13 mouse cellular contexts compared by ENCODE assay signal in the genomic region with DNA sequence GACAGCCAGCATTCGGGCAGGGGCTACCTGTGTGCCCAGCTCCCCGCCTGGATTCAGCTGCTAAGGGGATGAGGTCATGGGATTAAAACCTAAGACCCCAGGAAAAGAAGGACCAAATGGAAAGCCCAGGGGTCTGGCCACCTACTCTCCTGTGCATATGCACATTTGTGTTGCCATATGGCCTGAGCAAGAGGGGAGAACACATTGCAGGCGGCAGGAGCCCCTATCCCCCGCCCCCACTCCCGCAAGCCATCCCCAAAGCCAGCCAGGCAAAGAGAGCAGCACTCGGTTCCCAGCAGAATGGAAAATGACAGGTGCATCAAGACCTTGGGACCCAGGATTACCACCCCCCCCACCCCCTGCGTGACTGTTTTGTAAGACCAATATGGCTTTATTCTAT. TPM values are rescaled to one million over a fixed set of nuclear protein-coding genes. Genes with fewer than 3 reads are reported as not detected.
DNase-seq lines count a peak whose midpoint lies in the region; ATAC-seq and TF ChIP-seq lines count a peak whose summit lies in the region.
"Had no signal": no experiment of that assay in that cellular context is flagged by ENCODE, and none has a peak within 500 bp of the region (broad histone marks: within the 10 kb centered on the region; RNA-seq: fewer than 3 reads in every experiment).

No protein-coding gene starts in this region.

- no peaks in the 10 kb centered on the region for H3K36me3 ChIP-seq in forebrain, embryonic 14.5 days (ENCODE audit: control insufficient read depth, insufficient read depth, low read length)
- H3K36me3 ChIP-seq: heart, embryonic 15.5 days had no signal

- peak overlapping the region; percentile 51 for H3K27ac ChIP-seq in cerebellum, adult 2 months (ENCODE audit: insufficient read depth, low read length)
- no peak overlapping the region for H3K27ac ChIP-seq in forebrain, embryonic 14.5 days (ENCODE audit: low read depth, low read length)
- H3K27ac ChIP-seq: heart, embryonic 15.5 days had no signal

- TF ChIP-seq CTCF in cerebellum, adult 2 months (IDR thresholded peaks at IDR 0.05; ENCODE audit: borderline replicate concordance, insufficient read depth, low read depth, low read length) = no peak

- ATAC-seq in forebrain, embryonic 14.5 days = no peak; the same call in 1 of the 2 replicates

- H3K9ac ChIP-seq in forebrain, embryonic 14.5 days (ENCODE audit: low read length) = 0 out of 2 replicates have a peak overlapping the region, but pooled peaks have one; percentile 21
- H3K9ac ChIP-seq: heart, embryonic 15.5 days; lung, embryonic 14.5 days had no signal

- peaks cover 18% of the 10 kb centered on the region for H3K4me1 ChIP-seq in cerebellum, adult 2 months (ENCODE audit: control insufficient read depth, insufficient read depth, low read length)
- H3K4me1 ChIP-seq in forebrain, embryonic 14.5 days (ENCODE audit: control insufficient read depth, insufficient read depth, low read length) = peaks cover 5% of the 10 kb centered on the region; the same call in 1 of the 2 replicates
- H3K4me1 ChIP-seq: heart, embryonic 15.5 days had no signal

- intact Hi-C loops in left cerebral cortex, postnatal 4 days (cut with DNase I) = no loop called here

- H3K27me3 ChIP-seq in cerebellum, adult 2 months (ENCODE audit: control insufficient read depth, insufficient read depth, low read length) = no peaks in the 10 kb centered on the region
- H3K27me3 ChIP-seq in forebrain, embryonic 14.5 days (replicated peaks; ENCODE audit: control insufficient read depth, insufficient read depth, low read length) = no peaks in the 10 kb centered on the region

- H3K4me2 ChIP-seq in forebrain, embryonic 14.5 days (ENCODE audit: low read length) = no peak overlapping the region
- H3K4me2 ChIP-seq: heart, embryonic 15.5 days; lung, embryonic 14.5 days had no signal

- 7% methylated on average over 7 of the region's 7 CpGs for WGBS in cerebellum, adult 2 months
- WGBS in forebrain, embryonic 14.5 days = 11% methylated on average over 7 of the region's 7 CpGs

- no peak overlapping the region for H3K4me3 ChIP-seq in cerebellum, adult 2 months (replicated peaks; ENCODE audit: insufficient read depth, low read depth, low read length)
- no peak overlapping the region for H3K4me3 ChIP-seq in forebrain, embryonic 14.5 days (ENCODE audit: low read depth, low read length)
- H3K4me3 ChIP-seq: heart, embryonic 15.5 days had no signal

- DNase-seq in left cerebral cortex, postnatal 4 days = peak; percentile 83
- DNase-seq in left cerebral cortex, adult 9 months (ENCODE audit: low spot score in 2 of 2) = no peak
- peak; percentile 49 to 69 for DNase-seq in cerebellum, adult 2 months
- no peak for DNase-seq in forebrain, embryonic 14.5 days (ENCODE audit: low spot score)
- DNase-seq in retina, postnatal 1 day = peak; percentile 20
- DNase-seq in lung, postnatal 36 days = no peak
- DNase-seq in heart, adult 9 months (ENCODE audit: low spot score in 2 of 2) = no peak
- DNase-seq: adrenal gland, postnatal 10 days; gastrocnemius, postnatal 25 days; lung, embryonic 14.5 days had no signal

- no peaks in the 10 kb centered on the region for H3K9me3 ChIP-seq in forebrain, embryonic 14.5 days (replicated peaks; ENCODE audit: control insufficient read depth, low read length)
- H3K9me3 ChIP-seq: heart, embryonic 15.5 days had no signal

- TF ChIP-seq POLR2A in cerebellum, adult 2 months (IDR thresholded peaks at IDR 0.05; ENCODE audit: borderline replicate concordance, insufficient read depth, low read length) = no peak

RNA-seq across cellular contexts. Expression of a gene that starts 31.5 kb away (rescaled TPM):
- total RNA-seq in left cerebral cortex, postnatal 4 days (2021) = 100 to 1,000 TPM; 110 TPM
- 33.5 and 37.4 TPM in 2 replicates for polyA plus RNA-seq in cerebellum, adult 2 months (2012; rRNA removed)
- polyA plus RNA-seq in forebrain, embryonic 14.5 days (2014; fragmentation: Nextera tagmentation; extraction: Ambion mirVana) = 7.9 and 11.6 TPM in 2 replicates
- total RNA-seq: liver, adult 2 months; megakaryocyte, adult 5-6 weeks had no signal
- polyA plus RNA-seq: liver, adult 2 months had no signal

Comparison
In these comparisons a context has a peak if more than half of its experiments do, and no peak if none do; other contexts are left out.
1. DNase-seq: peak in left cerebral cortex, postnatal 4 days (single experiment), cerebellum, adult 2 months (2 of 2) and retina, postnatal 1 day (single experiment); none in left cerebral cortex, adult 9 months (0 of 2), forebrain, embryonic 14.5 days (single experiment), lung, postnatal 36 days (single experiment) and heart, adult 9 months (0 of 2).